Mouse (Mus musculus) embryo, embryonic 11 days (tissue): ENCODE measurements at regions not wholly inside any gene's neighbourhood (a gene's known extent, or its start where the extent isn't known, plus 50 kb on each side); places are given as distances from the start of the nearest gene placed in this dataset.

Experiments
- DNase-seq: peaks from one replicate; pipeline ENCODE4 v3.0.0-alpha.2; 2015

GRCm38 (mm10) chr15:52959711-52960110 is 925.0 kb upstream of the Gm7489 start:
- no peak for DNase-seq

- DNase-seq: no peak
Measured at GRCm38 (mm10) chr15:52961491-52961890, 923.2 kb upstream of the Gm7489 start.

GRCm38 (mm10) chr15:52963918-52964317 is 920.8 kb upstream of the Gm7489 start:
- DNase-seq: peak; percentile 54

- no peak for DNase-seq
Measured at GRCm38 (mm10) chr15:52964403-52964802, 920.3 kb upstream of the Gm7489 start.

- peak; percentile 42 for DNase-seq
Measured at GRCm38 (mm10) chr15:52967801-52968235, 916.9 kb upstream of the Gm7489 start.

- DNase-seq: no peak
Measured at GRCm38 (mm10) chr15:52982821-52983220, 901.9 kb upstream of the Gm7489 start.

DNA sequence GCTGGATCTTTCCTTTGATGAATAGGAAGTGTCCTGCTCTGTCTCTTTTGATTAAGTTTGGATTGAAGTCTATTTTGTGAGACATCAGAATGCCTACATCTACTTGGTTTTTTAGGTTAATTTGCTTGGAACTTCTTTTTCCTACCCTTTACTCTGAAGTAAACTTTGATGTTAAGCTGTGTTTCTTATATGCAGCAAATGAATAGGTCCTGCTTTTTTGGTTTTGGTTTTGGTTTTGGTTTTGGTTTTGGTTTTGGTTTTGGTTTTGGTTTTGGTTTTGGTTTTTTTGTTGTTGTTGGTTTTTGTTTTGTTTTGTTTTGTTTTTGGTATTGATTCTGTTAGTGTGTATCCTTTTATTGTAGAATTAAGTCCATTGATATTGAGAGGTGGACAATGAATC is 894.1 kb upstream of the Gm7489 start:
- DNase-seq: no peak

GRCm38 (mm10) chr15:52994351-52994750 is 890.4 kb upstream of the Gm7489 start:
- DNase-seq: no peak

DNA sequence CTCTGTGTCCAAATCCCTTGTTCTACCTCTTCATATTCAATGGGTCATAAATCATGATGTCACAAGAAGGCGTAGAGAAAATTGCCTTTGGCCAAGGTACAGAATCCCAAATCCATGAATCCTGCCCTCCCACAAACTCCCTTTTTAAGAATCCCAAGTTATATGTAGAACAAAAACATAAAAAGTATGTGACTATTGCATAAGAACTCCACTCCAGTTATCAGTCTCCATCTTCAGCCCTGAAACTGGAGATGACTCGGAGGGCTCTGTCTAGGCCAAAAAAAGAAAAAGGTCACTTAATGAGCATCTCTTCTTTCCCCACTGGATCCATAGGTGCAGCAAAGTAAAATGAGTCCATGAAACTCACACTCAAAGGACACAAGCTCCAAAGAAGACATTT is 885.5 kb upstream of the Gm7489 start:
- DNase-seq: no peak

DNA sequence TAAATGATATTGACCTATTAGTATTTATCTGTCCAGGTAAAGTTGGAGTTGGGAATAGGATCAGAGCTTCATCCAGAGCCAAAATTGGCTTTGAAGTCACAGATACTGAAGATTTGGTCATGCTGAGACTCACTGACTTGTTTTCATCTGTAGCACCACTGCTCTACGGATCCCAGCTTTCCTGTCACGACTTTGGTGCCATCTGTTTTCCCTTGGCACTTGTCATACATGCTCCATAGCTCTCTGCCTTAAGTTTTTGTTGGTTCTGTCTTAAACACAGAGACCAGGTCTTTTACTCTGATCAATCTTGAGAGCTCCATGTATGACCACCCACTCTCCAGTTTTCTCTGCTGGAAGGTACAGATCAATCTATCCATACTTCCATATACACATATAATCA is 884.9 kb upstream of the Gm7489 start:
- no peak for DNase-seq

GRCm38 (mm10) chr15:53001429-53001828 is 883.3 kb upstream of the Gm7489 start:
- no peak for DNase-seq

DNA sequence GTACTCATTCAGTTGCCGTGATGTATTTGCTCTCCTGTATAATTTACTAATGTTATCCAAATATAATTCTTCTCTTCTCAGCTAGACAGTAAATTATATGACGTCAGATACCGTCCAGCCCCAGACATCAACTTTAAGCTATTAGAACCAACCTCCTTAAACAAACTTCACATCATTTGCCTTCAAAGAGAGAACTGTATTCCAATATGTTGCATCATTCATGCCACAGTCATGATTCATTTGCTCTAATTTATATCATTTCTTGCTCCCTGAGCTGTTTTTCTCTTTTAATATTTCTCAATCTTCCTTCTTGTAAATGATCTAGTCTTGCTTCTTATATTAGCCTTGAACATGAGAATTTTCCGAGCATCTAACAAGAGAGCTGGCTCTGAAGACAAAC is 882.7 kb upstream of the Gm7489 start:
- DNase-seq: no peak

- no peak for DNase-seq
Measured at GRCm38 (mm10) chr15:53004078-53004477, 880.6 kb upstream of the Gm7489 start.

DNA sequence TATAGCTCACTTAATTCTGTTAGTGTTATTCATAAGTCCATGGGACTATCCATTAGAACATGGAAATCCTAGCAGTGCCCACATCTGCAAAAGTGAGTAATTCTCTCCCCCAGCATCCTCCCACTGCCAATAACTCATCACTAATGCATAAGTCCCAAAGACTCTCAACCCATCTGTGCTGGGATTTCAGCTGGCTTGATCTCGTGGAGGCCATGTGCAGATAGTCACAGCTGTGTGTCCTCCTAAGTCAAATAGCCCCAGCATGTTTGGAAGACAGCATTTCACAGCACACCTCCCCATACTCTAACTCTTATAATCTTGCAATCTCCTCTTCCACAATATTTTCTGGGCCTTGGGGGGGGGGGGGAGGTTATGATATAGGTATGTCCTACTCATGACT is 877.9 kb upstream of the Gm7489 start:
- no peak for DNase-seq

DNA sequence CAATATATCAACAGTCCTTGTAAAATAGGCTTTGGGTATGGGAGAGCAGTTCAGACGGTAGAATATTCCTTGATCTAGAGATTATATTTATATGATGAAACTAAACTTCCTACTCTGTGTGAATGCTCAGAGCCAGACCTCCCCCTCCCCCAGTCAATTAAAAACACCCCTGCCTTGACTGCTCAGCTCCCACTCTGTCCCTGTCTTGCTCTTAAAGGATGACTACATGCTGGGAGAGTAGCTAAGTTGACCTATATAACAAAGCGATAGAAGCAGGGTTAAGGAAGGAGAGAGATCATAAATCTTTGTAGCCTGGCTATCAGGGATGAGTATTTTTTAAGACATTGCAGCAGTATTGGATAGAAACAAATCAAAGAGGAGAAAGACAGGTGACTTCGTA is 875.4 kb upstream of the Gm7489 start:
- DNase-seq: no peak
